Mouse (Mus musculus): ENCODE data around the gene Alkbh2. TPM values are rescaled to one million over a fixed set of nuclear protein-coding genes. Genes with fewer than 3 reads are reported as not detected.

Gene Alkbh2
- total and polyA plus RNA-seq, 3 experiments: 15.2 to 22.6 TPM; not detected in 1

DNA sequence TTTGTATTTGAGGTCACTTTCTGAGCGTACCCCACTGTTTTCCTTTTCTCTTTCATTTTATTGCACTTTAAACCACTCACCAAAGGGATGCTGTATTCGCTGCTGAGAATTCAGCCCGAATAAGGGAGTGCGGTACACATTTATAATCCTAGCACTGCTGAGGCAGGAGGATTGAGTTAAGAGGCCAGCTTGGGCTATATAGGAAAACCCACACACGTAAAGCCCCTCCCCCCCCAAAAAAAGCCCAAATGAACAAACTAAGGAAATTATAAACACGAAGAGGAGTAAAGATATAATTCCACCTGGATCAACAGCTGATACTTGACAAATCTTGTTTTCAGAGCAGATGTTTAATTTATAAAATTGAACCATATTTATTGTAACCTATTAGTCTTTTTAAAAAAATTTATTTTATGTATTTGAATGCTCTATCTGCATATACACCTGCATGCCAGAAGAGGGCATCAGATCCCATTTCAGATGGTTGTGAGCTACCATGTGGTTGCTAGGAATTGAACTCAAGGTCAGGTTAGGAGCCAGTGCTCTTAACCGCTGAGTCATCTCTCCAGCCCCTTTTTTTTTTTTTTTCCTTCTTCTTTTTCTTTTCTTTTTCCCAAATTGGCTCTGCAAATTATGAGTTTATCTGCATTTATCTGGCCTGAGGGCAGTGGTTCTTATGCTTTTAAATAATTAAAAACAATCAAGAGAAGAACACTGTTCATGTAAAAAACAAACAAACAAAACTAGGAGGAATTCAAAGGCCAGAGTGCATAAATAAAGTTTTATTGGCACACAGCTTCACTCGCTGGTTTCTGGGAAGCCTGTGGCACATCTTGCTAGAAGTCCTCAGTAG is 48.8 kb upstream of the Alkbh2 start (continued):
- no peak for TF ChIP-seq ZMIZ1 (IDR thresholded peaks at IDR 0.05; ENCODE audit: low read depth, low read length)
- peak; percentile 25 for TF ChIP-seq RAD21 (IDR thresholded peaks at IDR 0.05; ENCODE audit: low read depth, low read length)

- DNase-seq (ENCODE audit: low read depth, low spot score): peak; percentile 98
- peak in 1 of 2 experiments; percentile 59; a peak in 2 of 4 replicates for TF ChIP-seq POLR2A (IDR thresholded peaks at IDR 0.05; ENCODE audit: control insufficient read depth in 1 of 2, insufficient read depth in 1 of 2, low read depth in 1 of 2, low read length in 2 of 2, poor library complexity in 1 of 2)
- peak; percentile 53 for TF ChIP-seq NELFE (IDR thresholded peaks at IDR 0.05; ENCODE audit: low read depth, low read length)
- TF ChIP-seq EP300 (IDR thresholded peaks at IDR 0.05; ENCODE audit: low read depth in 1 of 2, low read length in 2 of 2): no peak
- peak; percentile 16; the same call in 1 of the 2 replicates for TF ChIP-seq MAX (IDR thresholded peaks at IDR 0.05; ENCODE audit: low read length)
- TF ChIP-seq USF1 (IDR thresholded peaks at IDR 0.05; ENCODE audit: low read depth, low read length): 0 out of 2 replicates have a peak, but pooled peaks have one; percentile 37
- TF ChIP-seq MXI1 (IDR thresholded peaks at IDR 0.05; ENCODE audit: low read depth, low read length): peak; percentile 40; the same call in 1 of the 2 replicates
- TF ChIP-seq TBP (IDR thresholded peaks at IDR 0.05; ENCODE audit: low read depth, low read length): no peak
- TF ChIP-seq MYC (IDR thresholded peaks at IDR 0.05; ENCODE audit: low read depth, low read length): 0 out of 2 replicates have a peak, but pooled peaks have one; percentile 52
- TF ChIP-seq GABPA (IDR thresholded peaks at IDR 0.05; ENCODE audit: low read depth, low read length): no peak
- TF ChIP-seq E2F4 (IDR thresholded peaks at IDR 0.05; ENCODE audit: borderline replicate concordance, low read depth, low read length): no peak
- TF ChIP-seq MAZ (IDR thresholded peaks at IDR 0.05; ENCODE audit: low read depth, low read length): peak; percentile 15
- TF ChIP-seq SIN3A (IDR thresholded peaks at IDR 0.05; ENCODE audit: low read length): 0 out of 2 replicates have a peak, but pooled peaks have one; percentile 28
- TF ChIP-seq TCF12 (IDR thresholded peaks at IDR 0.05; ENCODE audit: low read depth, low read length): 0 out of 2 replicates have a peak, but pooled peaks have one; percentile 7
- Histone ChIP-seq H3K27ac (ENCODE audit: control insufficient read depth, low read depth, low read length) (peak overlapping the region; percentile 67), H3K4me1 (ENCODE audit: control insufficient read depth in 1 of 2, insufficient read depth in 2 of 2, low read length in 2 of 2) (peaks cover 4 to 7% of the 10 kb centered on the region in 2 experiments; a peak in 1 of 4 replicates), H3K4me3 (ENCODE audit: control insufficient read depth in 1 of 2, insufficient read depth in 1 of 2, low read depth in 2 of 2, low read length in 2 of 2) (peak overlapping the region; percentile 75 to 91), H3K9ac (ENCODE audit: control insufficient read depth, low read depth, low read length, poor library complexity, severe bottlenecking) (peak overlapping the region; percentile 66), H3K36me3 (ENCODE audit: control insufficient read depth in 1 of 2, insufficient read depth in 2 of 2, low read length in 2 of 2) (no peaks in the 10 kb centered on the region; a peak in 1 of 4 replicates), H3K9me3 (replicated peaks; ENCODE audit: insufficient read depth, low read length) (no peaks in the 10 kb centered on the region), H3K27me3 (ENCODE audit: control insufficient read depth in 1 of 2, insufficient read depth in 2 of 2, low read length in 2 of 2) (no peaks in the 10 kb centered on the region), H3K79me2 (ENCODE audit: control insufficient read depth, insufficient read depth, low read length, poor library complexity) (no peaks in the 10 kb centered on the region; the same call in 1 of the 2 replicates)
These were observed 47.7 kb upstream of the Alkbh2 start for GRCm38 (mm10) chr5:114175596-114176171.

DNA sequence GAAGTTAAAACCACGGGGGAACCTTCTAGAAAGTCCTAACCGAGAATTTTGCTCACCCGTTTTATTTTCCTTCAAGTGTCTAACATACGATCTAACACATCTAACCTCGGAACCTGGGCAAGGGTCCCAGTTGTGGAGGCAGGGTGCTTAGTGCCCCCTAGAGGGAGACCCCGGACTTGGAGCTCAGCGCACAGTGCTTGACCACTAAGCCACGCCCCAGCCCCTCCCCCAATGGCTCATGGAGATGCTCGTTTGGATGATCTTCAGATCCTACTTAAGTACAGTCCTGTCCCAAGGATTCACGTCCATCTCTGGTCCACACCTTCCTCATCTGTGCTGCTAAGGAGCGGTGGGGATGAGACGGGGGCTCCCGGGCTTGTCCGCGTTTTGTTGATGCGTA is 46.6 kb upstream of the Alkbh2 start:
- Histone ChIP-seq H3K9me3 (replicated peaks; ENCODE audit: insufficient read depth, low read length) (no peaks in the 10 kb centered on the region), H3K79me2 (ENCODE audit: control insufficient read depth, insufficient read depth, low read length, poor library complexity) (no peaks in the 10 kb centered on the region; the same call in 1 of the 2 replicates), H3K9ac (ENCODE audit: control insufficient read depth, low read depth, low read length, poor library complexity, severe bottlenecking) (peak overlapping the region; percentile 33), H3K27me3 (ENCODE audit: control insufficient read depth in 1 of 2, insufficient read depth in 2 of 2, low read length in 2 of 2) (no peaks in the 10 kb centered on the region), H3K4me1 (ENCODE audit: control insufficient read depth in 1 of 2, insufficient read depth in 2 of 2, low read length in 2 of 2) (peaks cover 4 to 7% of the 10 kb centered on the region in 2 experiments; a peak in 1 of 4 replicates), H3K27ac (ENCODE audit: control insufficient read depth, low read depth, low read length) (no peak overlapping the region), H3K36me3 (ENCODE audit: control insufficient read depth in 1 of 2, insufficient read depth in 2 of 2, low read length in 2 of 2) (no peaks in the 10 kb centered on the region; a peak in 1 of 4 replicates), H3K4me3 (ENCODE audit: control insufficient read depth in 1 of 2, insufficient read depth in 1 of 2, low read depth in 2 of 2, low read length in 2 of 2) (peak overlapping the region; percentile 48 to 54)
- peak; percentile 18; the same call in 1 of the 2 replicates for TF ChIP-seq MAZ (IDR thresholded peaks at IDR 0.05; ENCODE audit: low read depth, low read length)
- peak; percentile 46; the same call in 1 of the 2 replicates for TF ChIP-seq SIN3A (IDR thresholded peaks at IDR 0.05; ENCODE audit: low read length)
- TF ChIP-seq BHLHE40 (IDR thresholded peaks at IDR 0.05; ENCODE audit: borderline replicate concordance, low read depth, low read length): no peak
- peak; percentile 7; the same call in 1 of the 2 replicates for TF ChIP-seq CHD2 (IDR thresholded peaks at IDR 0.05; ENCODE audit: low read length)
- TF ChIP-seq HCFC1 (IDR thresholded peaks at IDR 0.05; ENCODE audit: low read depth, low read length): peak; percentile 39; the same call in 1 of the 2 replicates
- TF ChIP-seq CTCF (IDR thresholded peaks at IDR 0.05 in 2 of 3, conservative IDR thresholded peaks at IDR 0.05 in 1 of 3; ENCODE audit: control insufficient read depth in 1 of 3, insufficient read depth in 1 of 3, low read depth in 2 of 3, low read length in 3 of 3, poor library complexity in 1 of 3, severe bottlenecking in 1 of 3): peak; percentile 60 to 70 (median 67)
- 0 out of 2 replicates have a peak, but pooled peaks have one; percentile 42 for TF ChIP-seq MXI1 (IDR thresholded peaks at IDR 0.05; ENCODE audit: low read depth, low read length)
- TF ChIP-seq POLR2AphosphoS5 (IDR thresholded peaks at IDR 0.05; ENCODE audit: borderline replicate concordance, low read depth, low read length): no peak
- TF ChIP-seq SMC3 (IDR thresholded peaks at IDR 0.05; ENCODE audit: low read depth, low read length): peak; percentile 27; the same call in 1 of the 2 replicates
- no peak for TF ChIP-seq POLR2A (IDR thresholded peaks at IDR 0.05; ENCODE audit: control insufficient read depth in 1 of 2, insufficient read depth in 1 of 2, low read depth in 1 of 2, low read length in 2 of 2, poor library complexity in 1 of 2)
- TF ChIP-seq ZC3H11A (IDR thresholded peaks at IDR 0.05; ENCODE audit: low read depth, low read length): no peak
- TF ChIP-seq MAX (IDR thresholded peaks at IDR 0.05; ENCODE audit: low read length): peak; percentile 30; the same call in 1 of the 2 replicates
- peak; percentile 79 for DNase-seq (ENCODE audit: low read depth, low spot score)

Data from MEL (cell line).